Mouse (Mus musculus): ENCODE measurements at regions not wholly inside any gene's neighbourhood (a gene's known extent, or its start where the extent isn't known, plus 50 kb on each side); places are given as distances from the start of the nearest gene placed in this dataset.

GRCm38 (mm10) chr17:73027122-73027521, 80.7 kb upstream of the Lclat1 start:
- TF ChIP-seq CTCF (IDR thresholded peaks at IDR 0.05; ENCODE audit: borderline replicate concordance, control insufficient read depth, extremely low read depth, insufficient read depth, low read length, poor library complexity), result no peak
- no peak for TF ChIP-seq POLR2A (IDR thresholded peaks at IDR 0.05; ENCODE audit: control insufficient read depth, extremely low read depth, insufficient read depth, low read length, poor library complexity)
